Mouse (Mus musculus): ENCODE data around the gene Prom1.

Gene Prom1

GRCm38 (mm10) chr5:43974166-43974565, 127.7 kb downstream of the Prom1 start:
- no peak for DNase-seq (ENCODE audit: low spot score)

GRCm38 (mm10) chr5:43971156-43971555, 130.7 kb downstream of the Prom1 start:
- DNase-seq (ENCODE audit: low spot score): no peak

GRCm38 (mm10) chr5:43970532-43970931, 131.3 kb downstream of the Prom1 start:
- no peak for DNase-seq (ENCODE audit: low spot score)

- DNase-seq (ENCODE audit: low spot score): no peak
Measured at GRCm38 (mm10) chr5:43968634-43969033, 133.2 kb downstream of the Prom1 start.

- no peak for DNase-seq (ENCODE audit: low spot score)
Measured at GRCm38 (mm10) chr5:43961056-43961455, 140.8 kb downstream of the Prom1 start.

GRCm38 (mm10) chr5:43959884-43960440, 141.9 kb downstream of the Prom1 start:
- no peak for DNase-seq (ENCODE audit: low spot score)

GRCm38 (mm10) chr5:43953241-43953640, 148.6 kb downstream of the Prom1 start:
- DNase-seq (ENCODE audit: low spot score): no peak

- DNase-seq (ENCODE audit: low spot score): peak; percentile 20
Measured at GRCm38 (mm10) chr5:43948748-43949275, 153.0 kb downstream of the Prom1 start.

- peak; percentile 75 for DNase-seq (ENCODE audit: low spot score)
Measured at GRCm38 (mm10) chr5:43948111-43948743, 153.6 kb downstream of the Prom1 start.

- DNase-seq (ENCODE audit: low spot score): peak; percentile 2
Measured at GRCm38 (mm10) chr5:43947330-43947977, 154.4 kb downstream of the Prom1 start.

Data from yolk sac, embryonic 10.5 days (tissue).